Mouse (Mus musculus) fibroblast of lung, adult 2 months (primary cell): ENCODE data around the gene Trub2.

Experiments used
- DNase-seq: peaks from one replicate; pipeline ENCODE4 v3.0.0-alpha.2; 2011; ENCODE audit warnings: low read depth

The Trub2 gene

GRCm38 (mm10) chr2:29724664-29725365, 63.5 kb downstream of the Trub2 start:
- no peak for DNase-seq

GRCm38 (mm10) chr2:29723132-29723531, 65.2 kb downstream of the Trub2 start:
- no peak for DNase-seq

GRCm38 (mm10) chr2:29718581-29718980, 69.7 kb downstream of the Trub2 start:
- no peak for DNase-seq

DNA sequence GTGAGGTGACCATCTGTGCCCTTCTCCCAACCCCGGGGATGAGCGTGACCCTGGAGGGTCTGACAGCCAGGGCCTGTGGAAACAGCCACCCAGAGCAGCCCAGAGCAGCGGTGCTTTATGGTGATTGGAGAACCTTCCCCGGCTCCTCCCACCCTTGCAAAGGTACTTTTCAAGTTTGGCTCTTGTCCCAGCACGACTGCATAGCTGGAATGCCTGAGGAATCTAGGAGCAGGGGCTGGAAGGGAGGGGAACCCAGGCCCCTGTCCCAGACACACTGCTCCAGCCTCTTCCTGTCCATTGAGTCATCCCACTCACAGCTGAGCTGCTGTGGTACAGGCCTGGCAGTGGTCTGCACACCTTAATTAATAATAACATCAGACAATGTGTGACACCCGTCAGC, 71.6 kb downstream of the Trub2 start:
- no peak for DNase-seq

GRCm38 (mm10) chr2:29716143-29716542, 72.2 kb downstream of the Trub2 start:
- no peak for DNase-seq

DNA sequence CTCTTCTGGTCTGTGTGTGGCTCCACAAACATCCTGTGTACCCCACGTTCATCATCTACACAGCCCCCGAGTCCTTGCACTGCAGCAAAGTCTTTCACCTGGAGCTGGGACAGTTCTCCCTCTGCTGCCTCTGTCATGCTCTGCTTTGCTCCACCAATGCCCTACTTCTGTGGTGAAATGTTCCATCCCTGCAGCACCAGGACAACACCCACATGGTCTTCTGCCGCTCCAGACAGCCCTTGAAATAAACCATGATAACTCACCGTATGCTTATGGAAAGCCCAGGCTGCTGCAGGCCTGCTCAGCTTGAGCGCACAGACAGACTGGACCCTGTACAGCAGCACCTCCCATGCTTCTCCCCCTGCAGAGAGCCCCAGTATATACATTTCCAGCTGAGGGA, 74.2 kb downstream of the Trub2 start:
- no peak for DNase-seq

DNA sequence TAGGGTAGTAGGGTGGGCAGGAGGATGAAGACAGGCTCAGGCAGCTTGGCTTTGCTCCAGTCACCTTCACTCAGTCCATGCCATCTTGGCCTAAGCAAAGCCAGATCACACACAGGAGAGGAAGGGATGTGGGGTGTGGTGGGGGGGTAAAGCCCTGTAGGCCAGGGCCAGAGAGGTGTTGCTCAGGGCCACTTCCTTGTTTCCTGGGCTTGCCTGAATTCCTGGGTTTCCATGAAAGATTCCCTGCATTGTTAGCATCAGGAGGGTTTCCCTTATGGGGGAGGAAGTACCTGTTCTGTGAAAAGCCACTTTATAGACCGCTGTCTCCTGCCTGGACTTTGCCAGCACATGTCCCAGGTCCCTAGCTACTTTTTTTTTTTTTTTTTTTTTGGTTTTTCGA, 74.8 kb downstream of the Trub2 start:
- no peak for DNase-seq

DNA sequence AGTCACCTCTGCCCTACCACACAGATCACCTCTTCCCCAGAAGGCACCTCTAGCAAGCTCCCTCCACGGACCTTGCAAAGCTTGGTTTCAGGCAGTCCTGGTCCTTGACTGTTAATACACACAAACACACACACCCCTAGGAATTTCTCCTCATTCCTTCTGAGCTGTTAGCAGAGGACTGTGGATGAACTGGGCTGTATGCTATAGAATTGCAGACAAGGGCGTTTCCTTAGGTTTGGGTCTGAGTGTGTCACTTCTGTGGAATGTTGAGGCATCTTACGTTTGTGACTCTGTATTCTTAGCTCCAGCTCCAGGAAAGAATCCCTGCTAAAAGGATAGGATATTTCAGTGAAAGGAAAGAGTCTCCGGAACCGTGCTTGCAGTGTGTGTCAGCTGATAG, 76.4 kb downstream of the Trub2 start:
- DNase-seq, result no peak
